ENCODE assay signal across 8 mouse cellular contexts in the genomic region with DNA sequence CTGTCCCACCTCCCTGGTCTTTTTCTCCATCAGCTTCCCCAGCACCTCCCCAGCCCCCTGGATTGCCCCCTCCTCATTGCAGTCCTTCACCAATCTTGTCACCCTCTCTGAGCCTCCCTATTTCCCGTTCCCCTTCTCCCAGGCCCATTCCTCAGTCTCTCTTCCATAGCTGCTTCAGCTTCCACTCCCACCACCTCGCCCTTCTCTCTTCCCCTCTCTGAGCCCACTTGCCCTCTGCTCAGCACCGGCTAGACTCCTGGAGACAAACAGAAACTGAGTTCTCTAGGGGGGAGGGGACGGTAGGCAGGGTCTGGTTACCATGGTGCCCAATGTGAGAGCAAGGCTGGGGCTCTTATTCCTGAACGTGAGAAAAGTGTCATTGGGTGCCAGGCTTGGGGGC. TPM values are rescaled to one million over a fixed set of nuclear protein-coding genes. Genes with fewer than 3 reads are reported as not detected.
DNase-seq lines count a peak whose midpoint lies in the region; ATAC-seq lines count a peak whose summit lies in the region.

No protein-coding gene starts in this region.

- peak overlapping the region; percentile 69 for H3K4me3 ChIP-seq in heart, embryonic 10.5 days
- peak overlapping the region; percentile 51 for H3K4me3 ChIP-seq in forebrain, embryonic 12.5 days (replicated peaks)
- peak overlapping the region; percentile 63 for H3K4me3 ChIP-seq in liver, embryonic 15.5 days (replicated peaks)

- intact Hi-C loops in heart, postnatal 36 days (cut with DNase I), result loop anchor here (5.0 kb wide), 2 partner anchors 93 to 183 kb away; a partner anchor contains a TSS

- 0 out of 2 replicates have a peak, but pooled peaks cover 4% of the 10 kb centered on the region for H3K27me3 ChIP-seq in heart, embryonic 10.5 days (ENCODE audit: insufficient read depth, poor library complexity, severe bottlenecking)
- no peaks in the 10 kb centered on the region for H3K27me3 ChIP-seq in forebrain, embryonic 12.5 days
- H3K27me3 ChIP-seq in liver, embryonic 15.5 days, result peaks cover 11% of the 10 kb centered on the region

- peak overlapping the region; percentile 70 for H3K4me2 ChIP-seq in forebrain, embryonic 12.5 days
- peak overlapping the region; percentile 82 for H3K4me2 ChIP-seq in liver, embryonic 15.5 days

- H3K4me1 ChIP-seq in heart, embryonic 10.5 days, result peaks cover 21% of the 10 kb centered on the region
- peaks cover 18% of the 10 kb centered on the region for H3K4me1 ChIP-seq in forebrain, embryonic 12.5 days
- H3K4me1 ChIP-seq in liver, embryonic 15.5 days (replicated peaks), result peaks cover 22% of the 10 kb centered on the region

- ATAC-seq in forebrain, embryonic 12.5 days (ENCODE audit: low FRiP score), result peak; percentile 64
- no peak for ATAC-seq in liver, embryonic 15.5 days (ENCODE audit: insufficient read depth)

- DNase-seq in heart, embryonic 10.5 days (ENCODE audit: low spot score), result no peak
- no peak for DNase-seq in heart, postnatal 36 days
- peak; percentile 97 for DNase-seq in ES-CJ7 (ENCODE audit: low read depth, low spot score)
- DNase-seq in frontal cortex, postnatal 10 days (ENCODE audit: low spot score in 2 of 2), result no peak
- no peak for DNase-seq in ovary, postnatal 36 days (ENCODE audit: low spot score)
- no peak for DNase-seq in ovary, postnatal 10 days (ENCODE audit: low spot score)

- peak overlapping the region; percentile 54 for H3K9ac ChIP-seq in forebrain, embryonic 12.5 days
- peak overlapping the region; percentile 51; the same call in 1 of the 2 replicates for H3K9ac ChIP-seq in liver, embryonic 15.5 days

- H3K9me3 ChIP-seq in heart, embryonic 10.5 days, result no peaks in the 10 kb centered on the region
- H3K9me3 ChIP-seq in forebrain, embryonic 12.5 days, result no peaks in the 10 kb centered on the region
- H3K9me3 ChIP-seq in liver, embryonic 15.5 days (replicated peaks), result no peaks in the 10 kb centered on the region

- H3K27ac ChIP-seq in heart, embryonic 10.5 days, result peak overlapping the region; percentile 86
- H3K27ac ChIP-seq in forebrain, embryonic 12.5 days, result peak overlapping the region; percentile 62
- H3K27ac ChIP-seq in liver, embryonic 15.5 days (replicated peaks), result no peak overlapping the region

- 3% methylated on average over 5 of the region's 5 CpGs for WGBS in heart, embryonic 10.5 days
- 0% methylated on average over 5 of the region's 5 CpGs for WGBS in forebrain, embryonic 12.5 days
- 7% methylated on average over 5 of the region's 5 CpGs for WGBS in liver, embryonic 15.5 days (ENCODE audit: insufficient replicate concordance)

- no peaks in the 10 kb centered on the region for H3K36me3 ChIP-seq in heart, embryonic 10.5 days
- H3K36me3 ChIP-seq in forebrain, embryonic 12.5 days (replicated peaks), result no peaks in the 10 kb centered on the region
- no peaks in the 10 kb centered on the region for H3K36me3 ChIP-seq in liver, embryonic 15.5 days (replicated peaks)

RNA-seq across cellular contexts. Expression of a gene that starts 9.1 kb away (rescaled TPM):
- polyA plus RNA-seq in heart, embryonic 10.5 days (2016; fragmentation: Nextera tagmentation; extraction: Ambion mirVana), result 0.74 and 0.78 TPM in 2 replicates
- 1 to 10 TPM; 1.7 to 3.4 TPM for total RNA-seq in heart, postnatal 36 days (2021)
- polyA plus RNA-seq in forebrain, embryonic 12.5 days (2016; fragmentation: Nextera tagmentation; extraction: Ambion mirVana), result 5.5 and 6.6 TPM in 2 replicates
- polyA plus RNA-seq in liver, embryonic 15.5 days (2015; fragmentation: Nextera tagmentation; extraction: Ambion mirVana), result not detected in 2 replicates

RNA-seq across cellular contexts. Expression of a gene that starts 10.9 kb away (rescaled TPM):
- polyA plus RNA-seq in heart, embryonic 10.5 days (2016; fragmentation: Nextera tagmentation; extraction: Ambion mirVana), result 0.49 and 0.83 TPM in 2 replicates
- total RNA-seq in heart, postnatal 36 days (2021), result under 1 TPM in 1 of 2 experiments, not detected in 1; 0.68 TPM
- polyA plus RNA-seq in forebrain, embryonic 12.5 days (2016; fragmentation: Nextera tagmentation; extraction: Ambion mirVana), result 0.86 and 1.5 TPM in 2 replicates
- 0.16 TPM in 1 of 2 replicates, not detected in the other for polyA plus RNA-seq in liver, embryonic 15.5 days (2015; fragmentation: Nextera tagmentation; extraction: Ambion mirVana)

RNA-seq across cellular contexts. Expression of a gene that starts 54.1 kb away (rescaled TPM):
- 1.2 and 1.7 TPM in 2 replicates for polyA plus RNA-seq in heart, embryonic 10.5 days (2016; fragmentation: Nextera tagmentation; extraction: Ambion mirVana)
- 10 to 100 TPM; 20.5 to 21.6 TPM for total RNA-seq in heart, postnatal 36 days (2021)
- polyA plus RNA-seq in forebrain, embryonic 12.5 days (2016; fragmentation: Nextera tagmentation; extraction: Ambion mirVana), result 10.6 and 12.0 TPM in 2 replicates
- polyA plus RNA-seq in liver, embryonic 15.5 days (2015; fragmentation: Nextera tagmentation; extraction: Ambion mirVana), result 0.03 TPM in 1 of 2 replicates, not detected in the other
